Mouse (Mus musculus) lung, adult 2 months (tissue): ENCODE measurements around the gene Gstt1.

Experiments used
- CTCF ChIP-seq: fragments of 200-500 bp; IDR thresholded peaks from 2 replicates; pipeline ENCODE4 v1.5.1; 2011; ENCODE audit warnings: mild to moderate bottlenecking, low read length, control low read depth; ENCODE audit not compliant: insufficient read depth
- POLR2A ChIP-seq: fragments of 200-500 bp; IDR thresholded peaks from 2 replicates; pipeline ENCODE4 v1.6.1; 2011; ENCODE audit warnings: low read depth, mild to moderate bottlenecking, control low read depth, low read length, borderline replicate concordance; ENCODE audit errors: extremely low read depth

GRCm38 (mm10) chr10:75785442-75785841 lies 12.9 kb downstream of the Gstt1 start:
- TF ChIP-seq CTCF (no peak), POLR2A (no peak)
